Mouse (Mus musculus): Measurements from ENCODE around the gene Adamtsl4.
"Not testable (repeated sequence)": the region's sequence is repeated elsewhere in the genome, so short reads cannot be mapped to it uniquely, and the experiment has no call there.

Adamtsl4 gene

GRCm38 (mm10) chr3:95700233-95700681 lies 12.5 kb upstream of the Adamtsl4 start:
- DNase-seq (ENCODE audit: low read depth) = no peak

- DNase-seq (ENCODE audit: low read depth) = no peak
Measured at GRCm38 (mm10) chr3:95698286-95698685, 10.6 kb upstream of the Adamtsl4 start.

- peak; percentile 80 for DNase-seq (ENCODE audit: low read depth)
Measured at GRCm38 (mm10) chr3:95696360-95696759, 8.6 kb upstream of the Adamtsl4 start.

- no peak for DNase-seq (ENCODE audit: low read depth)
Measured at GRCm38 (mm10) chr3:95695796-95696195, 8.1 kb upstream of the Adamtsl4 start.

GRCm38 (mm10) chr3:95694808-95695703 lies 7.3 kb upstream of the Adamtsl4 start:
- DNase-seq (ENCODE audit: low read depth) = no peak

GRCm38 (mm10) chr3:95693821-95694807 lies 6.4 kb upstream of the Adamtsl4 start:
- peak; percentile 93 for DNase-seq (ENCODE audit: low read depth)

- DNase-seq (ENCODE audit: low read depth) = peak; percentile 55
Measured at GRCm38 (mm10) chr3:95692677-95693076, 5.0 kb upstream of the Adamtsl4 start.

GRCm38 (mm10) chr3:95690552-95690951 lies 2.8 kb upstream of the Adamtsl4 start:
- not testable (repeated sequence) for DNase-seq (ENCODE audit: low read depth)

- no peak for DNase-seq (ENCODE audit: low read depth)
Measured at GRCm38 (mm10) chr3:95689940-95690339, 2.2 kb upstream of the Adamtsl4 start.

GRCm38 (mm10) chr3:95689171-95689915 lies 1.6 kb upstream of the Adamtsl4 start:
- DNase-seq (ENCODE audit: low read depth) = peak; percentile 61

- DNase-seq (ENCODE audit: low read depth) = no peak
Measured at GRCm38 (mm10) chr3:95687168-95687523, 571 bp downstream of the Adamtsl4 start.

GRCm38 (mm10) chr3:95686492-95687167 lies 1.1 kb downstream of the Adamtsl4 start:
- DNase-seq (ENCODE audit: low read depth) = no peak

GRCm38 (mm10) chr3:95685701-95686100 lies 2.0 kb downstream of the Adamtsl4 start:
- DNase-seq (ENCODE audit: low read depth) = no peak

GRCm38 (mm10) chr3:95685301-95685700 lies 2.4 kb downstream of the Adamtsl4 start:
- DNase-seq (ENCODE audit: low read depth) = no peak

GRCm38 (mm10) chr3:95684846-95685245 lies 2.9 kb downstream of the Adamtsl4 start:
- peak; percentile 65 for DNase-seq (ENCODE audit: low read depth)

GRCm38 (mm10) chr3:95682878-95683277 lies 4.8 kb downstream of the Adamtsl4 start:
- no peak for DNase-seq (ENCODE audit: low read depth)

- no peak for DNase-seq (ENCODE audit: low read depth)
Measured at GRCm38 (mm10) chr3:95681365-95681764, 6.4 kb downstream of the Adamtsl4 start.

GRCm38 (mm10) chr3:95680673-95681072 lies 7.0 kb downstream of the Adamtsl4 start:
- DNase-seq (ENCODE audit: low read depth) = no peak

- DNase-seq (ENCODE audit: low read depth) = no peak
Measured at GRCm38 (mm10) chr3:95679551-95679950, 8.2 kb downstream of the Adamtsl4 start.

- no peak for DNase-seq (ENCODE audit: low read depth)
Measured at GRCm38 (mm10) chr3:95677420-95678090, 10.2 kb downstream of the Adamtsl4 start.

Data from 416B (cell line).